Mouse (Mus musculus): ENCODE results near the gene Hmga1b.
"Not testable (repeated sequence)": the region's sequence is repeated elsewhere in the genome, so short reads cannot be mapped to it uniquely, and the experiment has no call there.

The Hmga1b gene

GRCm38 (mm10) chr11:120784064-120784791, 21.6 kb downstream of the Hmga1b start, which contains the start of the genes Rfng and Gps1:
Gene Rfng (minus strand): TSS chr11:120784207.
Gene Gps1 (plus strand): TSS chr11:120784272.
- DNase-seq (ENCODE audit: low spot score in 2 of 2): peak; percentile 78 to 81

- no peak for DNase-seq (ENCODE audit: low spot score in 2 of 2)
Measured at GRCm38 (mm10) chr11:120785145-120785544, 22.6 kb downstream of the Hmga1b start.

- DNase-seq (ENCODE audit: low spot score in 2 of 2): not testable (repeated sequence)
Measured at GRCm38 (mm10) chr11:120788460-120788859, 25.9 kb downstream of the Hmga1b start.

GRCm38 (mm10) chr11:120789355-120789754, 26.8 kb downstream of the Hmga1b start:
- DNase-seq (ENCODE audit: low spot score in 2 of 2): no peak

- DNase-seq (ENCODE audit: low spot score in 2 of 2): no peak
Measured at GRCm38 (mm10) chr11:120789810-120790209, 27.2 kb downstream of the Hmga1b start.

- no peak for DNase-seq (ENCODE audit: low spot score in 2 of 2)
Measured at GRCm38 (mm10) chr11:120792652-120793051, 30.1 kb downstream of the Hmga1b start.

GRCm38 (mm10) chr11:120795756-120796613, 33.4 kb downstream of the Hmga1b start, which contains the start of gene Dus1l:
Gene Dus1l (minus strand): TSS chr11:120796403.
- peak; percentile 96 to 97 for DNase-seq (ENCODE audit: low spot score in 2 of 2)

GRCm38 (mm10) chr11:120796614-120796946, 34.0 kb downstream of the Hmga1b start:
- no peak for DNase-seq (ENCODE audit: low spot score in 2 of 2)

GRCm38 (mm10) chr11:120798244-120798643, 35.6 kb downstream of the Hmga1b start:
- DNase-seq (ENCODE audit: low spot score in 2 of 2): no peak

GRCm38 (mm10) chr11:120799316-120799890, 36.8 kb downstream of the Hmga1b start:
- no peak for DNase-seq (ENCODE audit: low spot score in 2 of 2)

- peak; percentile 81 to 92 for DNase-seq (ENCODE audit: low spot score in 2 of 2)
Measured at GRCm38 (mm10) chr11:120800061-120800904, 37.7 kb downstream of the Hmga1b start.

GRCm38 (mm10) chr11:120804274-120804673, 41.7 kb downstream of the Hmga1b start:
- DNase-seq (ENCODE audit: low spot score in 2 of 2): no peak

GRCm38 (mm10) chr11:120804769-120805168, 42.2 kb downstream of the Hmga1b start:
- DNase-seq (ENCODE audit: low spot score in 2 of 2): no peak

GRCm38 (mm10) chr11:120805375-120806298, 43.0 kb downstream of the Hmga1b start:
- no peak for DNase-seq (ENCODE audit: low spot score in 2 of 2)

GRCm38 (mm10) chr11:120808010-120808409, 45.4 kb downstream of the Hmga1b start:
- no peak for DNase-seq (ENCODE audit: low spot score in 2 of 2)

- DNase-seq (ENCODE audit: low spot score in 2 of 2): no peak
Measured at GRCm38 (mm10) chr11:120812068-120812467, 49.5 kb downstream of the Hmga1b start.

Measured in urinary bladder, postnatal 4 days (tissue).